Mouse (Mus musculus): Measurements from ENCODE around the gene Gm47995. TPM values are rescaled to one million over a fixed set of nuclear protein-coding genes. Genes with fewer than 3 reads are reported as not detected.
"Not testable (repeated sequence)": the region's sequence is repeated elsewhere in the genome, so short reads cannot be mapped to it uniquely, and the experiment has no call there.

The Gm47995 gene
- polyA plus RNA-seq, 1 experiment from 2014 or later = not detected

DNA sequence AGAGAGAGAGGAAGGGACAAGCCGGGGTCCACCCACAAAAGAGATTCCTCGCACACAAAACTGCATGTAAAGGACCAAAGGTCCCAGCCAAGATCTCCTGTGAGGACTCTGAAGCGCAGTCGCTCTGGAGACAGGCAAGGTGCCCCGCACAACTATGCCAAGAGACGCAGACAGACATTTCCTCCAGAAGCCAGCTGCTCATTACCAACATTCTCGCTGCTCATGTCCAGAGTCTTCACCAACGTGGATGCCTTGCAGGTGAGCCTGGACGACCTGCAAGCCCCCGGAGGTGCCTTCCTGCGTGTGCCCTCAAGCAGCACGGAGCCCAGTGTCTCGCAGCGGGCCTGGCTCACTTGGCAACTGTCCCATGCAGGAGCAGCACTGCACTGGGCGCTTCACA is 5.5 kb upstream of the Gm47995 start:
- not testable (repeated sequence) for H3K27me3 ChIP-seq; ATAC-seq; H3K36me3 ChIP-seq; H3K4me1 ChIP-seq (replicated peaks); H3K27ac ChIP-seq; H3K9ac ChIP-seq (replicated peaks); H3K4me2 ChIP-seq (replicated peaks); H3K9me3 ChIP-seq; H3K4me3 ChIP-seq (replicated peaks)
- 95% methylated on average over 15 of the region's 15 CpGs for WGBS

DNA sequence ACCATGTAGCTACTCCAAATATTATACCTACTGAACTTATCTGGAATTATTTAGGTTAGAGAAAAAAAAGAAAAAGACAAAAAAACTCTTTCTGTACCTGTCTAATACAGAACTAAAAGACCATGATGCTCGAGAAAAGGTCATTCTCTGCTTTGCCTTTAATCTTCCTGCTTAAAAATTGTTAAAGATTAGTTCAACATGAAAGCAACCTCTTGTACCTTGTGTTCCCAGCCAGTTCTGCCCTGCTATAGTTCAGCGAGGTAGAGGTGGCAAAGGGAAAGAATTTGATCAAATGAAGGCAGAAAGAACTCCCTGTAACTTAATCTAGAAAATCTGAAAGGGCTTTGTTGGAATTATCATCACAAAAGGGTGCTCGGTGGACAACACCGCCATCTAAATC is 2.3 kb upstream of the Gm47995 start:
- not testable (repeated sequence) for H3K36me3 ChIP-seq; H3K27me3 ChIP-seq; ATAC-seq; H3K4me2 ChIP-seq (replicated peaks); H3K27ac ChIP-seq; H3K4me3 ChIP-seq (replicated peaks); H3K9me3 ChIP-seq; H3K9ac ChIP-seq (replicated peaks); H3K4me1 ChIP-seq (replicated peaks)
- 41% methylated on average over 4 of the region's 4 CpGs for WGBS

DNA sequence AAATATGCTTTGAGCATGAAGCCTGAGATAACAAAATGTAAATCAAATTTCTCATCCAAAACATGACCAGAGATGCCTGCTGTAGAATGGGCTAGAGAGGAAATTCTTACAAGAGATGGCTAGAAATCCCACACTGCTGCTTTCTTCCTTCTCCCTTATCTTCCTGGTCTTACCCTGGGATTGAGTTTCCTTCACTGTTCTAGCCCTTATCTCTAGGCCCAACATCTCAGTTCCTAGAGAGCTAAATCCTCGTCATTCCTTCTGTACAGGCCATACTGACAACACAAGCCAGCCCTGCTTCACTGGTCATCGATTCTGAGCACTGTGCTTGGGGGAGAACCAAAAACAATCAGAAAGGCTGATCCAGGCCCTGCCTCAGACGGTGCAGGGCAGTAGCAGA is 1.6 kb upstream of the Gm47995 start:
- H3K4me1 ChIP-seq (replicated peaks); H3K36me3 ChIP-seq; H3K4me2 ChIP-seq (replicated peaks); H3K9ac ChIP-seq (replicated peaks); H3K27me3 ChIP-seq; H3K4me3 ChIP-seq (replicated peaks); H3K27ac ChIP-seq; ATAC-seq; H3K9me3 ChIP-seq: not testable (repeated sequence)
- WGBS = 72% methylated on average over 3 of the region's 3 CpGs

DNA sequence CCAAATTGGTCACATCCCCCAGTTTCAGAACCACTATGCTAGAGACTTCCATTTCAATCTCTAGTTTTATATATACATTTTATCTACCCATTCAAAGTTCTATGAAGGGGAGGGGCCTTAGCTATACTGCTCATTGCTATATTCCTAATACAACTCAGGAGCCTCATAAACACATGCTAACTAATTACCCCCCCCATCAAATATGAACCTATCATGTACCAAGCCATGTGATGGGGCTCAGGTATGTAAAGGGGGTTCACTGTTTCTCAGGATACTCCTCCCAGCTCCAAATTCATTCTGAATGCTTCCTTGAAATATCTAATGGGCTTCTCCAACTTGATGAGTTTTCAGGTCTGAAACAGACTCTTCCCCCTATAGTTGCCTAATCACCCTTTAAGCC is 2.4 kb downstream of the Gm47995 start:
- ATAC-seq = not testable (repeated sequence)

DNA sequence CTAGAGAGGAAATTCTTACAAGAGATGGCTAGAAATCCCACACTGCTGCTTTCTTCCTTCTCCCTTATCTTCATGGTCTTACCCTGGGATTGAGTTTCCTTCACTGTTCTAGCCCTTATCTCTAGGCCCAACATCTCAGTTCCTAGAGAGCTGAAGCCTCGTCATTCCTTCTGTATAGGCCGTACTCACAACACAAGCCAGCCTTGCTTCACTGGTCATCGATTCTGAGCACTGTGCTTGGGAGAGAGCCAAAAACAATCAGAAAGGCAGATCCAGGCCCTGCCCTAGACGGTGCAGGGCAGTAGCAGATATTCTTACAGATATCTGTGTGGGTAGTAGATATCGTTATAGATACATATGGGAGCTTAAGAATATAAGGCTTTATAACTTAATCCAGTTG is 4.5 kb downstream of the Gm47995 start:
- not testable (repeated sequence) for H3K36me3 ChIP-seq; ATAC-seq; H3K27ac ChIP-seq; H3K9me3 ChIP-seq; H3K9ac ChIP-seq (replicated peaks); H3K4me2 ChIP-seq (replicated peaks); H3K27me3 ChIP-seq; H3K4me3 ChIP-seq (replicated peaks); H3K4me1 ChIP-seq (replicated peaks)
- WGBS = 93% methylated on average over 4 of the region's 5 CpGs

More for the DNA sequence above, 2.4 kb downstream of the Gm47995 start:
- not testable (repeated sequence) for H3K4me2 ChIP-seq (replicated peaks); H3K9me3 ChIP-seq; H3K9ac ChIP-seq (replicated peaks); H3K4me1 ChIP-seq (replicated peaks); H3K36me3 ChIP-seq; H3K27ac ChIP-seq; H3K27me3 ChIP-seq; H3K4me3 ChIP-seq (replicated peaks)

- not testable (repeated sequence) for H3K4me2 ChIP-seq (replicated peaks); H3K4me1 ChIP-seq (replicated peaks); H3K4me3 ChIP-seq (replicated peaks); H3K27ac ChIP-seq; H3K9ac ChIP-seq (replicated peaks); H3K9me3 ChIP-seq; ATAC-seq; H3K36me3 ChIP-seq; H3K27me3 ChIP-seq
- WGBS = no CpG with 5 or more reads among the region's 6 CpGs
These were observed 5.6 kb downstream of the Gm47995 start, which contains the start of gene 3110040M04Rik for GRCm38 (mm10) chr1:151203818-151204217. Gene 3110040M04Rik, plus strand, starts transcription at chr1:151204121.

DNA sequence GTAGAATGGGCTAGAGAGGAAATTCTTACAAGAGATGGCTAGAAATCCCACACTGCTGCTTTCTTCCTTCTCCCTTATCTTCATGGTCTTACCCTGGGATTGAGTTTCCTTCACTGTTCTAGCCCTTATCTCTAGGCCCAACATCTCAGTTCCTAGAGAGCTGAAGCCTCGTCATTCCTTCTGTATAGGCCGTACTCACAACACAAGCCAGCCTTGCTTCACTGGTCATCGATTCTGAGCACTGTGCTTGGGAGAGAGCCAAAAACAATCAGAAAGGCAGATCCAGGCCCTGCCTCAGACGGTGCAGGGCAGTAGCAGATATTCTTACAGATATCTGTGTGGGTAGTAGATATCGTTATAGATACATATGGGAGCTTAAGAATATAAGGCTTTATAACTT is 10.2 kb downstream of the Gm47995 start:
- H3K27ac ChIP-seq; H3K27me3 ChIP-seq; H3K4me3 ChIP-seq (replicated peaks); H3K36me3 ChIP-seq; H3K9me3 ChIP-seq; H3K4me1 ChIP-seq (replicated peaks); H3K4me2 ChIP-seq (replicated peaks); H3K9ac ChIP-seq (replicated peaks): not testable (repeated sequence)
- WGBS = 65% methylated on average over 3 of the region's 5 CpGs
- ATAC-seq = 0 out of 2 replicates have a peak, but pooled peaks have one; percentile 43

GRCm38 (mm10) chr1:151208944-151209343 is 10.7 kb downstream of the Gm47995 start:
- H3K9me3 ChIP-seq; H3K9ac ChIP-seq (replicated peaks); H3K4me1 ChIP-seq (replicated peaks); H3K27me3 ChIP-seq; ATAC-seq; H3K4me2 ChIP-seq (replicated peaks); H3K27ac ChIP-seq; H3K36me3 ChIP-seq; H3K4me3 ChIP-seq (replicated peaks): not testable (repeated sequence)

DNA sequence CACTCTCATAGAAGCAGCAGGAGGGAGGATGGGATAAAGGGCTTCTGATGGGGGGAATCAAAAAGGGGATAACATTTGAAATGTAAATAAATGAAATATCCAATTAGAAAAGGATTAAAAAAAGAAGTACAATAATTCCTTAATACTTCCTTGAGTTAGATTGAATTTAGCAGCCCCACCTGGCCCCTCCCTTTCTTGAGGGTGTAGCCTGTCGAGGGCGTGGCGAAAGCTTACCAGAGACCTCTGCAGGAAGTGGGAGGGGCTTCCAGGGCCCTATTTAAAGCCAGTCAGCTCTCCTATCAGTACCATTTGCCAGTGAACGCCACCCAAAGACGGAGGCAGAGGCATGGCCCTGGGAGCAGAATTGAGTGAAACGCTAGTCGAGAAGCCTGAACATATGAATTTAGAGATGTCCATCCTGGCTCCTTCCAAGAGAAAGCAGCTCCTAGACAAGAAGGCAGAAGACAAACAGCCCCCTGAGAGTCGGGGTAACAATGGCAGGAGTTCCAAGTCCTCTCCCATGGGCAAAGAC is 11.6 kb downstream of the Gm47995 start, which contains the start of gene Gm47996:
TSS of gene Gm47996 (plus strand) at position 308 of the 532 bp plus-strand sequence.
- not testable (repeated sequence) for H3K27ac ChIP-seq; H3K4me2 ChIP-seq (replicated peaks); H3K9me3 ChIP-seq; H3K9ac ChIP-seq (replicated peaks); H3K4me3 ChIP-seq (replicated peaks); H3K4me1 ChIP-seq (replicated peaks); H3K36me3 ChIP-seq; ATAC-seq; H3K27me3 ChIP-seq
- WGBS = 91% methylated on average over 5 of the region's 8 CpGs

- 92% methylated on average over 5 of the region's 5 CpGs for WGBS
- not testable (repeated sequence) for H3K4me3 ChIP-seq (replicated peaks); H3K4me2 ChIP-seq (replicated peaks); H3K27me3 ChIP-seq; H3K4me1 ChIP-seq (replicated peaks); H3K36me3 ChIP-seq; H3K9ac ChIP-seq (replicated peaks); H3K27ac ChIP-seq; ATAC-seq; H3K9me3 ChIP-seq
These were observed 13.4 kb downstream of the Gm47995 start for GRCm38 (mm10) chr1:151211666-151212065.

- ATAC-seq = no peak
- WGBS = 83% methylated on average over 2 of the region's 2 CpGs
These were observed 16.6 kb downstream of the Gm47995 start for GRCm38 (mm10) chr1:151214862-151215261.

DNA sequence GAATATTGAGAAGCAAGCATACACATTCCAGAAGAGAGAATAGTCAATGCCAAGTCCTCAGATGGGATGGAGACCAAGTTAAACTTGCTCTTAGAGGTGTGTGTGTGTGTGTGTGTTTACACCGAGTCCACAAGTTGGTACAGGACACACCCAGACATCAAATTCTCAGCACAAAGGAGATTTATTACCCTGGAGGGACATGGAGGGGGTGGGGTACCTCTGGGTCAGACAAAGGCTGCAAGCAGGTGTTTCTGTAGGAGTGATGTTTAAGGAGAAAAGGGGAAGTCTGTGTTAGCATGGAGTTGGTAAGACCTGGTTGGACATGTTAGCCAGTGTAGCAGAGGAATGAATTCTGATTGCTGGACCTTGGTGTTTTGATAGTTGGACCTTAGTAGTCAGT is 17.7 kb downstream of the Gm47995 start:
- Histone ChIP-seq H3K27me3 (no peaks in the 10 kb centered on the region), H3K9ac (replicated peaks) (no peak overlapping the region), H3K36me3 (no peaks in the 10 kb centered on the region), H3K9me3 (no peaks in the 10 kb centered on the region), H3K4me3 (replicated peaks) (no peak overlapping the region), H3K27ac (no peak overlapping the region), H3K4me1 (replicated peaks) (no peaks in the 10 kb centered on the region), H3K4me2 (replicated peaks) (no peak overlapping the region)
- no peak for ATAC-seq
- WGBS = 69% methylated on average over 1 of the region's 1 CpGs

More at GRCm38 (mm10) chr1:151214862-151215261, 16.6 kb downstream of the Gm47995 start:
- Histone ChIP-seq H3K4me3 (replicated peaks) (no peak overlapping the region), H3K36me3 (no peaks in the 10 kb centered on the region), H3K4me2 (replicated peaks) (no peak overlapping the region), H3K27ac (no peak overlapping the region), H3K9me3 (no peaks in the 10 kb centered on the region), H3K4me1 (replicated peaks) (no peaks in the 10 kb centered on the region), H3K27me3 (no peaks in the 10 kb centered on the region), H3K9ac (replicated peaks) (no peak overlapping the region)

- Histone ChIP-seq H3K27ac (no peak overlapping the region), H3K4me3 (replicated peaks) (no peak overlapping the region), H3K9ac (replicated peaks) (no peak overlapping the region), H3K27me3 (no peaks in the 10 kb centered on the region), H3K36me3 (no peaks in the 10 kb centered on the region), H3K4me2 (replicated peaks) (no peak overlapping the region), H3K4me1 (replicated peaks) (no peaks in the 10 kb centered on the region), H3K9me3 (no peaks in the 10 kb centered on the region)
- ATAC-seq = no peak
- 57% methylated on average over 3 of the region's 3 CpGs for WGBS
These were observed 18.2 kb downstream of the Gm47995 start for GRCm38 (mm10) chr1:151216417-151216816.
